Mouse (Mus musculus): ENCODE data around the gene Atg9a.

DNA sequence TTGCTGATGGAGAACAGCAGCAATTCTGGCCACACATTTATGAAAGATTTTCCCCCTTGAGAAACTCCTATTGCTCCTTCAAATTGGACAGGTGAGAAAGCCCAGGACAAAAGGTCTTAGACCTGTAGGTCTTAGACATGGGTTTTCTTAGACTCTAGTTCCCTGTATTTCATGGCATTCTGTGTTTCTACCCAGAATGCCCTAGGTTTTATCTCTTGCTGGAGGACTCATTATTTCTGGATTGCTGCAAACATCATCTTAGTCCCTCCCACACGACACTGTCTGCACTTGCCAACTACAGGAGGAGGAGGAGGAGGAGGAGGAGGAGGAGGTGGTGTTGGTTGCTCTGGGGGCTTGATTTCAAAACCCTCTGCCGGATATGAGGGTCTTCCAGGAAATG is 34.1 kb upstream of the Atg9a start:
- TF ChIP-seq POLR2A (IDR thresholded peaks at IDR 0.05; ENCODE audit: borderline replicate concordance, extremely low read depth, insufficient read depth, insufficient read length, poor library complexity, severe bottlenecking): no peak
- no peak for TF ChIP-seq CTCF (IDR thresholded peaks at IDR 0.05; ENCODE audit: borderline replicate concordance, extremely low read depth, insufficient read depth, insufficient read length)

All from brain, embryonic 14.5 days (tissue).